Mouse (Mus musculus) midbrain, embryonic 16.5 days (tissue): ENCODE results near the gene Sh3gl3. TPM values are rescaled to one million over a fixed set of nuclear protein-coding genes. Genes with fewer than 3 reads are reported as not detected.

Experiments used
- ATAC-seq: fragments of 200-750 bp; cut with Nextera tagmentation; 2 replicates; pipeline ENCODE4 v1.8.0; 2017; ENCODE audit warnings: moderate TSS enrichment
- H3K27ac ChIP-seq: fragments of 300-500 bp; sonication (generic); 2 replicates; pipeline ENCODE4 v1.5.1; 2014; ENCODE audit warnings: mild to moderate bottlenecking, low read length, mixed read lengths
- H3K27me3 ChIP-seq: fragments of 300-500 bp; sonication (generic); 2 replicates; pipeline ENCODE4 v1.6.1; 2014; ENCODE audit warnings: low read depth, low read length, mixed read lengths; ENCODE audit not compliant: control insufficient read depth, insufficient read depth
- H3K36me3 ChIP-seq: fragments of 300-500 bp; sonication (generic); 2 replicates; pipeline ENCODE4 v1.6.1; 2014; ENCODE audit warnings: mild to moderate bottlenecking, low read length, moderate library complexity, mixed read lengths; ENCODE audit not compliant: control insufficient read depth, insufficient read depth
- H3K4me1 ChIP-seq: fragments of 300-500 bp; sonication (generic); 2 replicates; pipeline ENCODE4 v1.6.1; 2014; ENCODE audit warnings: mild to moderate bottlenecking, low read length, mixed read lengths; ENCODE audit not compliant: control insufficient read depth, insufficient read depth
- H3K4me2 ChIP-seq: fragments of 300-500 bp; sonication (generic); 2 replicates; pipeline ENCODE4 v1.6.1; 2014; ENCODE audit warnings: mild to moderate bottlenecking, low read length, mixed read lengths
- H3K4me3 ChIP-seq: fragments of 300-500 bp; sonication (generic); 2 replicates; pipeline ENCODE4 v1.5.1; 2014; ENCODE audit warnings: low read depth, mild to moderate bottlenecking, low read length, moderate library complexity, mixed read lengths
- H3K9ac ChIP-seq: fragments of 300-500 bp; sonication (generic); 2 replicates; pipeline ENCODE4 v1.6.1; 2014; ENCODE audit warnings: low read depth, low read length, mixed read lengths
- H3K9me3 ChIP-seq: fragments of 300-500 bp; sonication (generic); replicated peaks from 2 replicates; pipeline ENCODE4 v1.6.1; 2014; ENCODE audit warnings: mild to moderate bottlenecking, low read length, mixed read lengths; ENCODE audit not compliant: control insufficient read depth, poor library complexity, severe bottlenecking
- WGBS: fragments of 180-500 bp; shearing (Covaris S2); extraction: QIAGEN DNeasy Blood & Tissue Kit; methylation state at CpG from one replicate; pipeline ENCODE4 v1.1.7; 2014; 5-methylcytosine and 5-hydroxymethylcytosine counted together
- polyA plus RNA-seq: library from polyadenylated mRNA; unstranded; fragments of >200 nt; fragmentation: Nextera tagmentation; extraction: Ambion mirVana; gene quantifications from 2 replicates; pipeline ENCODE4 v1.2.1, GENCODE M21; 2015

The Sh3gl3 gene
- polyA plus RNA-seq, 1 experiment from 2014 or later = 91.4 TPM

- Histone ChIP-seq H3K9ac (no peak overlapping the region), H3K36me3 (no peaks in the 10 kb centered on the region), H3K4me1 (no peaks in the 10 kb centered on the region), H3K4me3 (no peak overlapping the region), H3K9me3 (peaks cover 3% of the 10 kb centered on the region; the same call in 1 of the 2 replicates), H3K27ac (no peak overlapping the region), H3K4me2 (no peak overlapping the region), H3K27me3 (no peaks in the 10 kb centered on the region)
- 16% methylated on average over 2 of the region's 2 CpGs for WGBS
- ATAC-seq = no peak
Measured at GRCm38 (mm10) chr7:82182781-82183180, 9.1 kb downstream of the Sh3gl3 start.

DNA sequence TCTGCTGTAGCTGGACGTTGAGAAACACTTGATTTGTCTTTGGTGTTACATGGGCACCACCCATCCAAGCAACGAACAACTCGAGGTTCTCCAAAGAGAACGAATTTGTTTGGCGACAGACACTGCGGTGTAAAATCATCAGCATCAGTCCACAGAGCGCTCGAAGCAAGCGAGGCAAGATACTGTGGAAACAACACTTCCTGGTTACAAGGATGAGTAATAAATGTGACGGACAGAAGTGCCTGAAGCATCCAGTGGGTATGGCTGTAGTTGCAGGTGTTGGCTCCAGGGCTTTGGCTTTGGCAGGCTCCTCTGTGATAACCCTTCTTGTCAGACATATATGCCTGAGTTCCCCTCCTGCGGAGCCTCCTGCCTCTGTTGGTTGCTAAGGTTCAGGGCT is 18.0 kb downstream of the Sh3gl3 start:
- WGBS = 87% methylated on average over 11 of the region's 11 CpGs
- H3K9ac ChIP-seq = no peak overlapping the region
- no peak for ATAC-seq

GRCm38 (mm10) chr7:82192512-82192911 is 18.9 kb downstream of the Sh3gl3 start:
- no peaks in the 10 kb centered on the region for H3K4me1 ChIP-seq
- H3K36me3 ChIP-seq = no peaks in the 10 kb centered on the region
- no peak overlapping the region for H3K27ac ChIP-seq
- no peak overlapping the region for H3K4me3 ChIP-seq
- no peak overlapping the region for H3K4me2 ChIP-seq
- no peaks in the 10 kb centered on the region for H3K9me3 ChIP-seq
- no peaks in the 10 kb centered on the region for H3K27me3 ChIP-seq
- ATAC-seq = no peak
- WGBS = 90% methylated on average over 4 of the region's 4 CpGs
- no peak overlapping the region for H3K9ac ChIP-seq

More for the DNA sequence above, 18.0 kb downstream of the Sh3gl3 start:
- Histone ChIP-seq H3K9me3 (no peaks in the 10 kb centered on the region), H3K27me3 (no peaks in the 10 kb centered on the region), H3K36me3 (no peaks in the 10 kb centered on the region), H3K4me2 (no peak overlapping the region), H3K4me3 (no peak overlapping the region), H3K27ac (no peak overlapping the region), H3K4me1 (no peaks in the 10 kb centered on the region)

GRCm38 (mm10) chr7:82203111-82203510 is 29.5 kb downstream of the Sh3gl3 start:
- no peaks in the 10 kb centered on the region for H3K4me1 ChIP-seq
- ATAC-seq = no peak
- H3K36me3 ChIP-seq = no peaks in the 10 kb centered on the region
- no peak overlapping the region for H3K4me2 ChIP-seq
- 81% methylated on average over 7 of the region's 7 CpGs for WGBS
- H3K9me3 ChIP-seq = no peaks in the 10 kb centered on the region
- H3K27ac ChIP-seq = no peak overlapping the region
- no peak overlapping the region for H3K9ac ChIP-seq
- H3K4me3 ChIP-seq = no peak overlapping the region
- no peaks in the 10 kb centered on the region for H3K27me3 ChIP-seq

DNA sequence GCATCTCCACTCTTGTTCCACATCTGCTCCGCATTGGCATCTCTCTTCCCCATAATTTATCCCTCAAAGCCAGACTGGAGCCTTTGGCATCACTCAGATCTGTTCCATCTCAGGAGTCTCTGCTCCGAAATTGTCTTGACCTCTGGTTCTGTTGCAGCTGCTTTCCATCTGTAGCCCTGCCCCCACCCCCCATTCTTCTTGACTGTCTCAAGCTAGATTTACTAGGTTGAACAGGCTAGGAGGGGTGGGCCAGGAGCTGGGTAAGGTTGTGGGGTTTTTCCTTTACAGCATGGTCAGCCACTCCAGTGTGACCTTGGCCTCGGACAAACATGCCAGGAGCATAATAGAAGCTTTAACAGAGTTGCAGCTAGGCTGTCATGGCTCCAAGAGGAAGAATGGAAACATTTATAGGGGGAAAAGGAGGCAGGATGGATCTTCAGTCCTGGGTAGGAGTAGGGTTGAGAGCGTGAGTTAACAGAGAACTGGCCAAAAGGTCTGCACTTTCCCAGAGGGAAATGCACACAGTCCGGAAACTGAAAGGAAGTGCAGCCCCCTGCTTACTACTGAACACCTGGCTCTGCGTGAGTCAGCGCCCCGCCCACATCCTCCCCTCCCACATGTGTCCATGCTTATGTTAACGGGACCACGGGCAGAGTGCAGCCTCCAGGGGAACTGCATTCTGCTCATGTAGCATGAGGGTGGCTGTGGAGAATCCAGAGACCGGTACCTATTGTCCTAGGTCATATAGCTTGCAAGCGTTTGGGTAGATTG is 30.6 kb downstream of the Sh3gl3 start:
- Histone ChIP-seq H3K4me2 (no peak overlapping the region), H3K4me1 (no peaks in the 10 kb centered on the region), H3K27me3 (no peaks in the 10 kb centered on the region), H3K27ac (no peak overlapping the region), H3K4me3 (no peak overlapping the region), H3K9ac (no peak overlapping the region), H3K9me3 (no peaks in the 10 kb centered on the region), H3K36me3 (no peaks in the 10 kb centered on the region)
- ATAC-seq = no peak
- WGBS = 73% methylated on average over 12 of the region's 12 CpGs

DNA sequence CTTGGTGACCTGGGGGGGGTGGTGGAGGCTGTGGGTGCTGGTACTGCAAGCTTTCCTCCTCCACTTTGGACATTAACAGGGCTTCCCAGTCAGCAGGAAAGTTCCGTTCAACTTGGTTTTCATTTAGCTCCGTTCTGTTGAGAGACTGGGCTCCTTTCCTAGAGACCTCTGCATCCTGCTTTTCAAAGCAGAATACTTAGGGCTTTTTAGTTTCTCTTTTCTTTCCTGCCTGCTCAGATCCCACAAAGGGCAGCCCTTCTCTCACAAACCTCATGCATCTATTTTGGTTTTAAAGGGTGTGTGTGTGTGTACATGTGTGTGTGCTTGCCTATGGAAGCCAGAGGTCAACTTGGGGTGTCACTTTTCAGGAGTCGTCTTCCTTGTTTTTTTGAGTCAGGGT is 31.3 kb downstream of the Sh3gl3 start:
- H3K36me3 ChIP-seq = no peaks in the 10 kb centered on the region
- no peak overlapping the region for H3K4me3 ChIP-seq
- no peaks in the 10 kb centered on the region for H3K27me3 ChIP-seq
- ATAC-seq = no peak
- H3K4me1 ChIP-seq = no peaks in the 10 kb centered on the region
- H3K4me2 ChIP-seq = no peak overlapping the region
- no peaks in the 10 kb centered on the region for H3K9me3 ChIP-seq
- H3K9ac ChIP-seq = no peak overlapping the region
- no peak overlapping the region for H3K27ac ChIP-seq
- WGBS = 87% methylated on average over 3 of the region's 3 CpGs

- WGBS = 90% methylated on average over 8 of the region's 8 CpGs
- Histone ChIP-seq H3K4me2 (no peak overlapping the region), H3K4me1 (no peaks in the 10 kb centered on the region), H3K4me3 (no peak overlapping the region), H3K9ac (no peak overlapping the region), H3K27ac (no peak overlapping the region), H3K36me3 (no peaks in the 10 kb centered on the region), H3K9me3 (no peaks in the 10 kb centered on the region), H3K27me3 (no peaks in the 10 kb centered on the region)
- no peak for ATAC-seq
Measured at GRCm38 (mm10) chr7:82206787-82207186, 33.1 kb downstream of the Sh3gl3 start.

GRCm38 (mm10) chr7:82221380-82221933 is 47.8 kb downstream of the Sh3gl3 start:
- H3K27me3 ChIP-seq = no peaks in the 10 kb centered on the region
- WGBS = 26% methylated on average over 9 of the region's 9 CpGs
- peak; percentile 61; the same call in 1 of the 2 replicates for ATAC-seq

More at GRCm38 (mm10) chr7:82221380-82221933, 47.8 kb downstream of the Sh3gl3 start:
- no peaks in the 10 kb centered on the region for H3K9me3 ChIP-seq
- H3K27ac ChIP-seq = peak overlapping the region; percentile 7; the same call in 1 of the 2 replicates
- H3K4me3 ChIP-seq = no peak overlapping the region
- no peak overlapping the region for H3K4me2 ChIP-seq
- no peak overlapping the region for H3K9ac ChIP-seq
- no peaks in the 10 kb centered on the region for H3K36me3 ChIP-seq
- peaks cover 10% of the 10 kb centered on the region for H3K4me1 ChIP-seq
